ENCODE assay signal across 17 mouse cellular contexts in the genomic region with DNA sequence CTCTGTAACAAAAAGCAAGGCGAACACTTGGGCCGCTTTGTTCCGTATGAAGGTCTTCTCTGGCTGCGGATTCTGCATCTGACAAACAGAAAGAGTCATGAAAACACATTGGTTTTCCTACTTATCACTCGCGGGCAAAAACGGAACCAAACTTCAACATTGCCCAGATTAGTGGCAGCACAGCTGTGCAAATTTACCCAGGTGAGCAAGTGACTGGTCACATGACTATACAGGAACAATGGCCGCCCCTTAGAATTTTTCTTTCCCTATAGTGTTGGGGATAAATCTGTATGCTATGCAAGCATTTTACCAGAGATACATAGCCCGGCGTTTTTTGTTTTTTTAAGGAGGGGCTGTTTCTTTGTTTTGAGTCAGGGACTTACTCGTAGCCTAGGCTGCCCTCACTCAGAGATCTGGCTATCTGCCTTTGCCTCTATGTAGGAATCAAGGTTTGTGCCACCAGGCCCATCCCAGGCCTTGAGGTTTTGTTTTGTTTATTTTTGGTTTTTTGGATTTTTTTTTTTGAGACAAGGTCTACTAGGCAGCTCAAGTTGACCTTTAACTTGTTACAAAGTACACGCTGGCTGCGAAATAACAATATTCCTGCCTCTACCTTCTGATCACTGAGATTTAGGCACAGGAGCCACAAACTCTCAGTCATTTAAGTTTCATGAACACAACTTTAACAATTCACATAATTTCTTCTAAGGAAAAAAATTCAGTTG. TPM values are rescaled to one million over a fixed set of nuclear protein-coding genes. Genes with fewer than 3 reads are reported as not detected.
"Had no signal": no experiment of that assay in that cellular context is flagged by ENCODE, and none has a peak within 500 bp of the region (broad histone marks: within the 10 kb centered on the region; RNA-seq: fewer than 3 reads in every experiment).

No protein-coding gene starts in this region.

- ATAC-seq: hindbrain, postnatal 0 days; lung, postnatal 0 days had no signal

- H3K27ac ChIP-seq: hindbrain, embryonic 13.5 days; hindbrain, postnatal 0 days; left cerebral cortex, adult 2 months; limb, embryonic 15.5 days; liver, embryonic 15.5 days; midbrain, embryonic 10.5 days had no signal

- H3K4me2 ChIP-seq: hindbrain, embryonic 13.5 days; limb, embryonic 15.5 days; liver, embryonic 15.5 days had no signal

- H3K9ac ChIP-seq: hindbrain, embryonic 13.5 days; limb, embryonic 15.5 days; liver, embryonic 15.5 days had no signal

- DNase-seq: kidney, adult 11 months; lung, postnatal 4 days; midbrain, embryonic 14.5 days; retina, postnatal 1 day; right cerebral cortex, postnatal 4 days; spleen, adult 18-20 months; thymus, adult 18-20 months; thymus, postnatal 14 days had no signal

- H3K9me3 ChIP-seq: hindbrain, embryonic 13.5 days; limb, embryonic 15.5 days; liver, embryonic 15.5 days; midbrain, embryonic 10.5 days had no signal

- H3K27me3 ChIP-seq: hindbrain, embryonic 13.5 days; limb, embryonic 15.5 days; liver, embryonic 15.5 days had no signal

- H3K4me1 ChIP-seq: hindbrain, embryonic 13.5 days; limb, embryonic 15.5 days; liver, embryonic 15.5 days; midbrain, embryonic 10.5 days had no signal

- H3K4me3 ChIP-seq: hindbrain, embryonic 13.5 days; left cerebral cortex, adult 2 months; limb, embryonic 15.5 days; liver, embryonic 15.5 days; midbrain, embryonic 10.5 days; myocyte had no signal

RNA-seq across cellular contexts. Expression of a gene that starts 26.1 kb away (rescaled TPM):
- polyA plus RNA-seq: liver, embryonic 15.5 days; midbrain, embryonic 10.5 days; myocyte; neural tube, embryonic 11.5 days had no signal
